Mouse (Mus musculus) splenic B cell, adult 2 months (primary cell): ENCODE measurements around the gene Sema3a.
A peak's percentile ranks its signal among the peaks of the same experiment; 100 is the strongest.

ENCODE experiments used
- DNase-seq: peaks from one replicate; pipeline ENCODE4 v3.0.0-alpha.2; 2011; ENCODE audit warnings: low read depth, low spot score
- H3K27me3 ChIP-seq: 2 replicates; pipeline ENCODE4 v1.6.1; 2012; ENCODE audit warnings: mild to moderate bottlenecking, low read length, moderate library complexity, mixed read lengths; ENCODE audit not compliant: control insufficient read depth, poor library complexity, insufficient read depth, severe bottlenecking
- H3K36me3 ChIP-seq: 2 replicates; pipeline ENCODE4 v1.6.1; 2012; ENCODE audit warnings: mild to moderate bottlenecking, low read length, moderate library complexity, mixed read lengths; ENCODE audit not compliant: control insufficient read depth, poor library complexity, insufficient read depth, severe bottlenecking

Sema3a gene

GRCm38 (mm10) chr5:13615907-13616306 is 490.7 kb downstream of the Sema3a start:
- Histone ChIP-seq H3K36me3 (no peaks in the 10 kb centered on the region), H3K27me3 (no peaks in the 10 kb centered on the region)
- no peak for DNase-seq

- no peaks in the 10 kb centered on the region for H3K36me3 ChIP-seq
- no peak for DNase-seq
- no peaks in the 10 kb centered on the region for H3K27me3 ChIP-seq
These were observed 497.4 kb downstream of the Sema3a start for GRCm38 (mm10) chr5:13622578-13622977.

- Histone ChIP-seq H3K27me3 (no peaks in the 10 kb centered on the region), H3K36me3 (no peaks in the 10 kb centered on the region)
- DNase-seq, result no peak
These were observed 499.5 kb downstream of the Sema3a start for GRCm38 (mm10) chr5:13624754-13625153.

- H3K27me3 ChIP-seq, result no peaks in the 10 kb centered on the region
- no peak for DNase-seq
- no peaks in the 10 kb centered on the region for H3K36me3 ChIP-seq
These were observed 500.9 kb downstream of the Sema3a start for GRCm38 (mm10) chr5:13626093-13626492.

- peak; percentile 48 for DNase-seq
- Histone ChIP-seq H3K36me3 (no peaks in the 10 kb centered on the region), H3K27me3 (no peaks in the 10 kb centered on the region)
These were observed 503.5 kb downstream of the Sema3a start for GRCm38 (mm10) chr5:13628606-13629311.

- DNase-seq, result no peak
- no peaks in the 10 kb centered on the region for H3K27me3 ChIP-seq
- H3K36me3 ChIP-seq, result no peaks in the 10 kb centered on the region
These were observed 504.7 kb downstream of the Sema3a start for GRCm38 (mm10) chr5:13629916-13630315.

GRCm38 (mm10) chr5:13630692-13631091 is 505.5 kb downstream of the Sema3a start:
- Histone ChIP-seq H3K27me3 (no peaks in the 10 kb centered on the region), H3K36me3 (no peaks in the 10 kb centered on the region)
- no peak for DNase-seq

- H3K27me3 ChIP-seq, result no peaks in the 10 kb centered on the region
- H3K36me3 ChIP-seq, result no peaks in the 10 kb centered on the region
- no peak for DNase-seq
These were observed 511.0 kb downstream of the Sema3a start for GRCm38 (mm10) chr5:13636237-13636636.
